Mouse (Mus musculus): ENCODE results near the gene Fam167b.
"Not testable (repeated sequence)": the region's sequence is repeated elsewhere in the genome, so short reads cannot be mapped to it uniquely, and the experiment has no call there.

Gene Fam167b

GRCm38 (mm10) chr4:129557256-129557808, 21.0 kb downstream of the Fam167b start:
- DNase-seq: no peak

- DNase-seq: peak; percentile 73
Observed at GRCm38 (mm10) chr4:129556532-129557223, 21.7 kb downstream of the Fam167b start.

GRCm38 (mm10) chr4:129555862-129556531, 22.4 kb downstream of the Fam167b start:
- no peak for DNase-seq

GRCm38 (mm10) chr4:129555421-129555861, 22.9 kb downstream of the Fam167b start:
- peak; percentile 21 for DNase-seq

GRCm38 (mm10) chr4:129554512-129554911, 23.8 kb downstream of the Fam167b start:
- not testable (repeated sequence) for DNase-seq

GRCm38 (mm10) chr4:129550295-129550694, 28.1 kb downstream of the Fam167b start:
- DNase-seq: no peak

GRCm38 (mm10) chr4:129549306-129549705, 29.0 kb downstream of the Fam167b start:
- no peak for DNase-seq

- not testable (repeated sequence) for DNase-seq
Observed at GRCm38 (mm10) chr4:129547631-129548030, 30.7 kb downstream of the Fam167b start.

GRCm38 (mm10) chr4:129544106-129544505, 34.2 kb downstream of the Fam167b start:
- DNase-seq: no peak

GRCm38 (mm10) chr4:129542592-129543141, 35.7 kb downstream of the Fam167b start, which contains the start of gene Hdac1:
Hdac1 (minus strand) TSS chr4:129542713.
- DNase-seq: peak; percentile 96

- peak; percentile 10 for DNase-seq
Observed at GRCm38 (mm10) chr4:129541868-129542591, 36.3 kb downstream of the Fam167b start.

GRCm38 (mm10) chr4:129540012-129540411, 38.3 kb downstream of the Fam167b start:
- no peak for DNase-seq

- DNase-seq: not testable (repeated sequence)
Observed at GRCm38 (mm10) chr4:129528901-129529300, 49.4 kb downstream of the Fam167b start.

All from right cerebral cortex, adult 18-20 months (tissue).